ENCODE assay signal across 20 mouse cellular contexts in the genomic region with DNA sequence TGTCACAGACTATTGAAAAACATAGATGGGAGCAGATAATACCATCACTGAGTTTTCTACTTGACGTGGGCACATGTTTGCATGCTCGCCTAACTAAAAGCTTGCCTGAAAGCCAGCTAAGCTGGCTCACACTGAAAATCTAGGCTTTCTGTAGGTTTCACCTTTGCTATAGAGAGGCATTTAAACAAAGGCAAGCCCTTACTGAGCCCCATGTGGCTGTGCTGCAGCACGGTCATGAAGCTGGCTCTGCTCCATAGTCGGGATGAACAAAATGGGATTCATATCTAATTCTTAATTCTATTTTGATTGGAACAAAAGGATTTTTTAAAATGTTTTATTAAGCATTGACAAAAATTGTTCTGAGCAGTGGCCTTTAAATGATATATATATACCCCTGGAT.
"Had no signal": no experiment of that assay in that cellular context is flagged by ENCODE, and none has a peak within 500 bp of the region (broad histone marks: within the 10 kb centered on the region; RNA-seq: fewer than 3 reads in every experiment).

No protein-coding gene starts in this region.

- H3K27me3 ChIP-seq: limb, embryonic 12.5 days; limb, embryonic 15.5 days; lung, embryonic 15.5 days; midbrain, embryonic 12.5 days; midbrain, embryonic 15.5 days; neural tube, embryonic 13.5 days; stomach, embryonic 15.5 days had no signal

- H3K4me3 ChIP-seq: limb, embryonic 12.5 days; limb, embryonic 15.5 days; lung, embryonic 15.5 days; midbrain, embryonic 12.5 days; midbrain, embryonic 15.5 days; myocyte; neural tube, embryonic 13.5 days; stomach, embryonic 15.5 days had no signal

- H3K4me2 ChIP-seq: limb, embryonic 12.5 days; limb, embryonic 15.5 days; liver, embryonic 11.5 days; lung, embryonic 15.5 days; midbrain, embryonic 12.5 days; midbrain, embryonic 15.5 days; neural tube, embryonic 13.5 days; stomach, embryonic 15.5 days had no signal

- H3K9ac ChIP-seq: limb, embryonic 12.5 days; limb, embryonic 15.5 days; liver, embryonic 14.5 days; liver, postnatal 0 days; lung, embryonic 15.5 days; midbrain, embryonic 12.5 days; midbrain, embryonic 15.5 days; neural tube, embryonic 13.5 days; stomach, embryonic 15.5 days had no signal

- H3K36me3 ChIP-seq: limb, embryonic 12.5 days; limb, embryonic 15.5 days; lung, embryonic 15.5 days; midbrain, embryonic 12.5 days; midbrain, embryonic 15.5 days; neural tube, embryonic 13.5 days; stomach, embryonic 15.5 days had no signal

- H3K27ac ChIP-seq: limb, embryonic 12.5 days; limb, embryonic 15.5 days; liver, embryonic 14.5 days; lung, embryonic 15.5 days; midbrain, embryonic 12.5 days; neural tube, embryonic 13.5 days; stomach, embryonic 15.5 days had no signal

- ATAC-seq: midbrain, embryonic 15.5 days had no signal

- H3K4me1 ChIP-seq: limb, embryonic 12.5 days; limb, embryonic 15.5 days; lung, embryonic 15.5 days; midbrain, embryonic 12.5 days; neural tube, embryonic 13.5 days; stomach, embryonic 15.5 days had no signal

- DNase-seq: kidney, postnatal 14 days; kidney, postnatal 4 days; left cerebral cortex, postnatal 4 days; liver, postnatal 0 days; lung, postnatal 10 days; lung, postnatal 4 days; retina, postnatal 1 day; right cerebral cortex, postnatal 25 days; spleen, adult 18-20 months; thymus, postnatal 25 days had no signal

- H3K9me3 ChIP-seq: limb, embryonic 12.5 days; limb, embryonic 15.5 days; lung, embryonic 15.5 days; midbrain, embryonic 12.5 days; midbrain, embryonic 15.5 days; neural tube, embryonic 13.5 days; stomach, embryonic 15.5 days had no signal
